Mouse (Mus musculus): ENCODE measurements around the gene Gm43064. TPM values are rescaled to one million over a fixed set of nuclear protein-coding genes. Genes with fewer than 3 reads are reported as not detected.
"Not testable (repeated sequence)": the region's sequence is repeated elsewhere in the genome, so short reads cannot be mapped to it uniquely, and the experiment has no call there.

Gm43064 gene
- total RNA-seq (2021), result not detected

- intact Hi-C loops (cut with DNase I), result loop anchor here (1.0 to 5.0 kb wide), 2 partner anchors 18 to 37 kb away; partner anchors contain the start of gene Hipk1
- peak; percentile 93 to 94 for DNase-seq
Observed at GRCm38 (mm10) chr3:103808891-103809798, at the start of gene Gm43064, which contains the start of the genes Dclre1b and Ap4b1. Gene Gm43064, plus strand, starts transcription at chr3:103809573. Gene Dclre1b, minus strand, starts transcription at chr3:103809444. Gene Ap4b1, plus strand, starts transcription at chr3:103809520.

- intact Hi-C loops (cut with DNase I), result no loop called here
- no peak for DNase-seq
Observed at GRCm38 (mm10) chr3:103766789-103767188, 42.6 kb upstream of the Gm43064 start.

GRCm38 (mm10) chr3:103771531-103772130 is 37.7 kb upstream of the Gm43064 start:
- DNase-seq, result peak; percentile 90 to 92
- intact Hi-C loops (cut with DNase I), result loop anchor here (5.0 kb wide), 1 partner anchor 36 kb away; the partner anchor contains the start of genes Ap4b1, Dclre1b and Gm43064

GRCm38 (mm10) chr3:103772846-103773245 is 36.5 kb upstream of the Gm43064 start:
- intact Hi-C loops (cut with DNase I), result loop anchor here (5.0 kb wide), 1 partner anchor 34 kb away; the partner anchor contains the start of genes Ap4b1, Dclre1b and Gm43064
- peak in 1 of 2 experiments; percentile 29 for DNase-seq

GRCm38 (mm10) chr3:103773508-103773907 is 35.9 kb upstream of the Gm43064 start:
- intact Hi-C loops (cut with DNase I), result loop anchor here (5.0 kb wide), 1 partner anchor 34 kb away; the partner anchor contains the start of genes Ap4b1, Dclre1b and Gm43064
- no peak for DNase-seq

- no peak for DNase-seq
- intact Hi-C loops (cut with DNase I), result loop anchor here (5.0 kb wide), 1 partner anchor 33 kb away; the partner anchor contains the start of genes Ap4b1, Dclre1b and Gm43064
Observed at GRCm38 (mm10) chr3:103774009-103774408, 35.4 kb upstream of the Gm43064 start.

GRCm38 (mm10) chr3:103777940-103778339 is 31.4 kb upstream of the Gm43064 start:
- no peak for DNase-seq
- intact Hi-C loops (cut with DNase I), result no loop called here

- DNase-seq, result no peak
Observed at GRCm38 (mm10) chr3:103778660-103779059, 30.7 kb upstream of the Gm43064 start.

GRCm38 (mm10) chr3:103779183-103779582 is 30.2 kb upstream of the Gm43064 start:
- no peak for DNase-seq
- intact Hi-C loops (cut with DNase I), result no loop called here

More at GRCm38 (mm10) chr3:103778660-103779059, 30.7 kb upstream of the Gm43064 start:
- intact Hi-C loops (cut with DNase I), result no loop called here

- DNase-seq, result no peak
Observed at GRCm38 (mm10) chr3:103780271-103780670, 29.1 kb upstream of the Gm43064 start.

GRCm38 (mm10) chr3:103780777-103781176 is 28.6 kb upstream of the Gm43064 start:
- intact Hi-C loops (cut with DNase I), result no loop called here
- no peak for DNase-seq

More at GRCm38 (mm10) chr3:103780271-103780670, 29.1 kb upstream of the Gm43064 start:
- intact Hi-C loops (cut with DNase I), result no loop called here

GRCm38 (mm10) chr3:103782844-103783609 is 26.3 kb upstream of the Gm43064 start:
- intact Hi-C loops (cut with DNase I), result no loop called here
- DNase-seq, result no peak

GRCm38 (mm10) chr3:103787225-103787624 is 22.1 kb upstream of the Gm43064 start:
- intact Hi-C loops (cut with DNase I), result no loop called here

GRCm38 (mm10) chr3:103789096-103789495 is 20.3 kb upstream of the Gm43064 start:
- DNase-seq, result no peak
- intact Hi-C loops (cut with DNase I), result no loop called here

More at GRCm38 (mm10) chr3:103787225-103787624, 22.1 kb upstream of the Gm43064 start:
- no peak for DNase-seq

GRCm38 (mm10) chr3:103789891-103790345 is 19.5 kb upstream of the Gm43064 start:
- intact Hi-C loops (cut with DNase I), result no loop called here
- DNase-seq, result peak; percentile 53 to 57

GRCm38 (mm10) chr3:103790346-103791145 is 18.8 kb upstream of the Gm43064 start:
- peak; percentile 42 to 64 for DNase-seq
- intact Hi-C loops (cut with DNase I), result loop anchor here (1.0 kb wide), 1 partner anchor 19 kb away; the partner anchor contains the start of genes Ap4b1, Dclre1b and Gm43064

- intact Hi-C loops (cut with DNase I), result loop anchor here (1.0 kb wide), 1 partner anchor 18 kb away; the partner anchor contains the start of genes Ap4b1, Dclre1b and Gm43064
- peak; percentile 95 to 96 for DNase-seq
Observed at GRCm38 (mm10) chr3:103791230-103792110, 17.9 kb upstream of the Gm43064 start, which contains the start of gene Hipk1. Gene Hipk1, minus strand, starts transcription at chr3:103791563.

GRCm38 (mm10) chr3:103792111-103792406 is 17.3 kb upstream of the Gm43064 start:
- DNase-seq; intact Hi-C loops (cut with DNase I): not testable (repeated sequence)
